Mouse (Mus musculus): ENCODE results near the gene Ano5.

GRCm38 (mm10) chr7:51625591-51626255 lies 114.9 kb downstream of the Ano5 start:
- TF ChIP-seq CTCF (IDR thresholded peaks at IDR 0.05; ENCODE audit: control insufficient read depth, insufficient read depth, low read length) (no peak), POLR2A (IDR thresholded peaks at IDR 0.05; ENCODE audit: borderline replicate concordance, control insufficient read depth, low read depth, low read length) (no peak)
